Mouse (Mus musculus) hindbrain, embryonic 15.5 days (tissue): Measurements from ENCODE around the gene Grb2. TPM values are rescaled to one million over a fixed set of nuclear protein-coding genes. Genes with fewer than 3 reads are reported as not detected.
A peak's percentile ranks its signal among the peaks of the same experiment; 100 is the strongest.

ENCODE experiments used
- ATAC-seq: fragments of 200-750 bp; cut with Nextera tagmentation; 2 replicates; pipeline ENCODE4 v1.8.0; 2017; ENCODE audit warnings: low read depth, moderate number of reproducible peaks, moderate TSS enrichment; ENCODE audit not compliant: low FRiP score
- H3K27ac ChIP-seq: fragments of 300-500 bp; sonication (generic); replicated peaks from 2 replicates; pipeline ENCODE4 v1.5.1; 2015; ENCODE audit warnings: mild to moderate bottlenecking, inconsistent platforms
- H3K27me3 ChIP-seq: fragments of 300-500 bp; sonication (generic); 2 replicates; pipeline ENCODE4 v1.6.1; 2015; ENCODE audit warnings: control low read depth, inconsistent platforms
- H3K36me3 ChIP-seq: fragments of 300-500 bp; sonication (generic); 2 replicates; pipeline ENCODE4 v1.6.1; 2015; ENCODE audit warnings: control low read depth, inconsistent platforms
- H3K4me1 ChIP-seq: fragments of 300-500 bp; sonication (generic); replicated peaks from 2 replicates; pipeline ENCODE4 v1.6.1; 2015; ENCODE audit warnings: control low read depth, inconsistent platforms
- H3K4me2 ChIP-seq: fragments of 300-500 bp; sonication (generic); 2 replicates; pipeline ENCODE4 v1.6.1; 2015; ENCODE audit warnings: moderate library complexity, mild to moderate bottlenecking, inconsistent platforms
- H3K4me3 ChIP-seq: fragments of 300-500 bp; sonication (generic); 2 replicates; pipeline ENCODE4 v1.5.1; 2015; ENCODE audit warnings: mild to moderate bottlenecking, inconsistent platforms
- H3K9ac ChIP-seq: fragments of 300-500 bp; sonication (generic); 2 replicates; pipeline ENCODE4 v1.6.1; 2015; ENCODE audit warnings: inconsistent platforms
- H3K9me3 ChIP-seq: fragments of 300-500 bp; sonication (generic); 2 replicates; pipeline ENCODE4 v1.6.1; 2016; ENCODE audit warnings: control low read depth, inconsistent platforms
- WGBS: fragments of 180-500 bp; shearing (Covaris S2); methylation state at CpG from one replicate; pipeline ENCODE4 v1.1.7; 2015; 5-methylcytosine and 5-hydroxymethylcytosine counted together
- polyA plus RNA-seq: library from polyadenylated mRNA; unstranded; fragments of >200 nt; fragmentation: Nextera tagmentation; extraction: Ambion mirVana; gene quantifications from 2 replicates; pipeline ENCODE4 v1.2.1, GENCODE M21; 2015

The Grb2 gene
- polyA plus RNA-seq, 1 experiment from 2014 or later = 190 TPM

DNA sequence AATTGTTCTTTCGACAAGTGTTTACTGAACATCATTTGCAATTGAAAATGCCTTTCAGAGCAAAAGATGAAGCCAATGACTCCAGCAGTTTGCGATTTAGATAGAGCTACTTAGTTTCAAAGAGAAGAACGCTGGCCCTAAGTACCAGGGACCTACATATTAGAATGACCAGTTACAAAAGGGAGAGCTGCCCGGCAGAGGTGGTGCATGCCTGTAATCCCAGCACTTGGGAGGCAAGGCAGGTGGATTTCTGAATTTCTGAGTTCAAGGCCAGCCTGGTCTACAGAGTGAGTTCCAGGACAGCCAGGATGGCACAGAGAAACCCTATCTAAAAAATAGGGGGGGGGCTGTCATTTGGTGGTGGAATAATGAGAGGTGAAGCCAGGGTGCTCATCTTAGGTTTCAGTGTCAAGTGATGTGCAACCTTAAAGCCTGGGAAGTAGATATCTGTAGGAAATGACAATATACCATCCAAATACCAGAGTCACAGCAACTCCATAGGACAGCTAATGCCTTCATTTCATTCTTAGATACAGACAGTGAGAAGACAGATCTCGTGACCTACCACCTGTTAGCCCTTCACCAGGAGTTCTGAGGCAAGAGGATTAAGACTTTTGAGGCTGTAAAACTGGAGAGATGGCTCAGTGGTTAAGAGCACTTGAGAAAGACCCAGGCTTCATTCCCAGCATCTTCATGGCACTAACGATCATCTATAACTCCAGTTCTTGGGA, 1.6 kb upstream of the Grb2 start:
- Histone ChIP-seq H3K27me3 (no peaks in the 10 kb centered on the region), H3K9ac (peak overlapping the region; percentile 54), H3K4me2 (peak overlapping the region; percentile 93), H3K4me3 (peak overlapping the region; percentile 81), H3K9me3 (no peaks in the 10 kb centered on the region), H3K27ac (peak overlapping the region; percentile 96), H3K36me3 (no peaks in the 10 kb centered on the region), H3K4me1 (peaks cover 29% of the 10 kb centered on the region)
- WGBS = 55% methylated on average over 6 of the region's 6 CpGs
- no peak for ATAC-seq

DNA sequence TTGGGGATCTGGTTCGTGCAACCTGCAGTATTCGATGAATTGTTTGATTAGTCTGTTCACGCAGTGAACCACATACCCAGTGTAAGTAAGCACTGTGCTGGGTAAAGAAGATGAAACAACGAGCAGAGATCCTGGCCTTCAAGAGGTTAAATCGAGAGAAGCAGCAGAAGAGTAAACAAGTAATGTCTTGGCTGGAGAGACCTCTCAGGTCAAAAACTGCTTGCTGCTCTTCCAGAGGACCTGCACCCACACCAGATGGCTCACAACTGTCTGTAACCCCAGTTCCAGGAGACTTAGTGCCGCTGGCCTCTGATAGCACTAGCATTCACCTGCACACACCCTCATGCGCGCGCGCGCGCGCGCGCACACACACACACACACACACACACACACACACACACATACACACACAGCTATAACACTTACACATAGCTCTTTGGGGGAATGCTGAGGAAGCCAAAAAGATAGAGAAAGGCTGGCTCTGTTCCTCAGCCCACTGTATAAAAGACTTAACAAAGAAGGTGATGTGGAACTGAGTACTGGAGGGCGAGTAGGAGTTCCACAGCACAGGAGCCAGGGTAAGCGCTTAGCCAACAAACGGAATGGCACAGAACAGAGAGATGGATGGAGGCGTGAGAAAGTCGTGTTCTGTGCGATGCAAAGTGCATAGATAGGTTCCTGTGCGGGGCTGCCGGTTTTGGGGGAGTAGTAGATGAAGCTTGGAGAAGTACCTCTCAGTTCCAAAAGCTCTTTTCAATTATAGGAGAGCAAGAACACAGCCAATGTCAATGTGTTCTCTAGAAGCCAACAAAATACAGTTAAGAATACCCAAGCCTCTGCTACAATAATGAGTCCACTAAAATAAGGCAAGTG, 795 bp upstream of the Grb2 start:
- Histone ChIP-seq H3K4me3 (peak overlapping the region; percentile 81), H3K4me1 (peaks cover 29% of the 10 kb centered on the region), H3K9ac (peak overlapping the region; percentile 54), H3K9me3 (no peaks in the 10 kb centered on the region), H3K36me3 (no peaks in the 10 kb centered on the region), H3K27me3 (no peaks in the 10 kb centered on the region), H3K27ac (peak overlapping the region; percentile 96), H3K4me2 (peak overlapping the region; percentile 93)
- peak; percentile 84 for ATAC-seq
- 1% methylated on average over 23 of the region's 23 CpGs for WGBS

DNA sequence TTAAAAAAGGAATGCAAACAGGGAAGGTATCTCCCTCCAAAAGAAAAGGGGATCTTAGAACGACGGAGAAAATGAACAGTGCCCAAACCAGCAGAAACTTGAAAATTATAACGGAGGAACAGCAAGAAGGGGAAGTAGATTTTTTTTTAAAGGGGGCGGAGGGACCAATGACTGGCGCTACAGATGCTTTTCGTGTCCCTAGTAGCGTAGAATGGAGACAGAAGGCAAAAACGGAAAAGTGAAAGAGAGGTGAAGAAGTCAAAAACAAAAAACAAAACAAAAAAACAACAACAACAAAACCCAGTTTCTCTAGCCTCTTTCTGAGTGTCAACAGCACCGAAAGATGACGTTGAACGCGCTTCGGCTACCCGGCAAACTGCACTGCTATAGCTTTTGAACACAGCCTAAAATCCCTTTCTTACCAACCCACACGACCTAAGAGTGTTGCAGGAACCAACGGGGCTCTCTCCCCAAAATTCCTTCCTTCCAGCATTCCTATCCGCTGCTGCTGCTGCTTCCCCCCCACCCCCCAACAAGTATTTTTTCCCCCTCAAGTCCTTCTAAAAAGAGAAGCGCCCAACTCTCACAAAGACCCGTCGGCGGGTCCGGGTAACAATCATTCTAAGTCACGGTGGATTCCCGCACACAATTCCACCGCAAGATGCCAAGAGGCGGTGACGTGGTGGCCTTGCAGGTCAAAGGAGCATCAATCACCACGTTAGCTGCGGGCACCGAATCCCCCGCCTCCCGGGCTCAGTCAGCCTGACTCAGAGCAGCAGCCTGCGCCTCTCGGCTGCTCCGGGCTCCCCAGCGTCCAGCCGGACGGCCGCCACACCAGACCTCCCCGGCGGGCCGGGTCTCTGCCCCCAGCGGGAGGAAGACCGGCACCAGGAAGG, 836 bp downstream of the Grb2 start:
- Histone ChIP-seq H3K27me3 (no peaks in the 10 kb centered on the region), H3K4me1 (peaks cover 29% of the 10 kb centered on the region), H3K9me3 (no peaks in the 10 kb centered on the region), H3K9ac (peak overlapping the region; percentile 92), H3K27ac (peak overlapping the region; percentile 96), H3K4me2 (peak overlapping the region; percentile 93), H3K36me3 (no peaks in the 10 kb centered on the region), H3K4me3 (peak overlapping the region; percentile 81)
- peak; percentile 58 for ATAC-seq
- under 1% methylated on average over 42 of the region's 44 CpGs for WGBS

DNA sequence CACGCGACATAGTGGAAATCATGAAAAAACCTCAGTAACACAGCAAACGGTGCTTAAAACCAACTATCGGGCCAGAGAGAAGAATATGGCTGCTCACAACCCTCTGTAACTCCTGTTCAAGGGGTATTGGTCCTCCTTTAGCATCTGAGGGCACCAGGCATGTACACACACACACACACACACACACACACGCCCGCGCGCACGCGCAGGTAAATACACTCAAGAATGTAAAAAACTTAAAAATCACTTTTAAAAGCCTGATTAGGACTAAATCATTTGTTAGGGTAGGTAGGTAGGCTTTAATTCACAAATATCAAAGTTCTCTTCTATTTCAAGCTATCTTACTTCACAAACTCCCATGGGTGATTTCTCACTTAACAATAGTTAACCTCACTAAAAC, 1.8 kb downstream of the Grb2 start:
- H3K4me1 ChIP-seq = peaks cover 29% of the 10 kb centered on the region
- WGBS = 93% methylated on average over 10 of the region's 10 CpGs
- peak overlapping the region; percentile 22; the same call in 1 of the 2 replicates for H3K9ac ChIP-seq
- ATAC-seq = no peak
- H3K27ac ChIP-seq = no peak overlapping the region; the same call in 1 of the 2 replicates
- no peaks in the 10 kb centered on the region for H3K9me3 ChIP-seq
- peak overlapping the region; percentile 93 for H3K4me2 ChIP-seq
- no peaks in the 10 kb centered on the region for H3K27me3 ChIP-seq
- H3K4me3 ChIP-seq = peak overlapping the region; percentile 81
- H3K36me3 ChIP-seq = no peaks in the 10 kb centered on the region

DNA sequence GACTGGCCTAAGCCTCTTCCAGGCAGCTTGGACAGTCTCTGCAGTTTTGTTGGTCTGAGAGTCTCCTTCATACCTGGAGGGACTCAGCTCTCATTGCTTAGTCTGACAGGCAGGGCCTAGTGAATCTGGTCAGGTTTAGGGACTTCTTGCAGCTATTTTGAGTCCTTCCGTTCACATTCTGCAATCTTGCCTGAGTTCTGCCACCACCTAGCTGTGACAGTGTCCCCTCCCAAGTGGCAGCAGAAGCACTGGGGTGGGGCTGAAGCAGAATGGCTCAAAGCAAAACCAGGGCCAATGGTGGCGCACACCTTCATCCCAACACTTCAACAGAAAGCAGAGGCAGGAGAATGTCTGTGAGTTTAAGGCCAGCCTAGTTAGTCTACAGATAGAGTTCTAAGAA, 2.8 kb downstream of the Grb2 start:
- H3K36me3 ChIP-seq = no peaks in the 10 kb centered on the region
- no peak overlapping the region for H3K4me2 ChIP-seq
- WGBS = 77% methylated on average over 2 of the region's 2 CpGs
- H3K9ac ChIP-seq = no peak overlapping the region
- H3K27ac ChIP-seq = no peak overlapping the region
- no peak overlapping the region for H3K4me3 ChIP-seq
- peaks cover 30% of the 10 kb centered on the region for H3K4me1 ChIP-seq
- no peaks in the 10 kb centered on the region for H3K9me3 ChIP-seq
- no peak for ATAC-seq
- H3K27me3 ChIP-seq = no peaks in the 10 kb centered on the region

DNA sequence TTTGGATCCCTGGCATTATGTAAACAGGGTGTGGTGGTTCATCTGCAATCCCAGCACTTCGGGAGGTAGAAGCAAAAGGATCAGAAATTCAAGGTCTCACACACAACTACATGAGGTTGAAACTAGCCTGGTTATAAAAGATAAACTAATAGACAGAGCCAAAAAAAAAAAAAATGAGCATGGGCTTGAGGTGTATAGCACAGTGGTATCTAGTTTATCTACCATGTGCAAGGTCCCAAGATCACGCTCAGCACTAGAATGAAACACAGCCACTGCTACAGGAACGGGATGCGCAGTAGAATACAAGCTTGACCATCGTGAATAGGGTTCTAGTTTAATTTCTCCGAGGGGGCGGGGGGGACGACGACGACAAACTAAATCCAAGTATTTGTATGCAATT, 3.7 kb downstream of the Grb2 start:
- no peak for ATAC-seq

DNA sequence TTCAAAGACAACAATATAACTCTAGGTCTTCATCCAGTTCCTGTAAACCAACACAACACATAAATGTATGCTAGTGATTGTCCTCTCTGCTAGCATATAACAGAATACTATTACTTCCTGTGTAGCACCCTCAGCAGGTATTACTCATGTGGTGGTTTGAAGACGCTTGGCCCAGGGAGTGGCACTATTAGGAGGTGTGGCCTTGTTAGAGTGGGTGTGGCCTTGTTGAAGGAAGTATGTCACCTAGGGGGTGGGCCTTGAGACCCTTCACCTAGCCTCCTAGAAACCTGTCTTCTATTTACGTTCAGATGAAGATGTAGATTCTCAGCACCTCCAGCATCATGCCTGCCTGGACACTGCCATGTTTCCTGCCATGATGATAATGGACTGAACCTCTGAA, 4.9 kb downstream of the Grb2 start:
- no peak overlapping the region for H3K4me2 ChIP-seq
- 89% methylated on average over 2 of the region's 2 CpGs for WGBS
- H3K27ac ChIP-seq = no peak overlapping the region
- H3K27me3 ChIP-seq = no peaks in the 10 kb centered on the region
- H3K9ac ChIP-seq = no peak overlapping the region
- ATAC-seq = no peak
- H3K36me3 ChIP-seq = no peaks in the 10 kb centered on the region
- H3K9me3 ChIP-seq = no peaks in the 10 kb centered on the region
- H3K4me1 ChIP-seq = peaks cover 34% of the 10 kb centered on the region
- no peak overlapping the region for H3K4me3 ChIP-seq

More for the DNA sequence above, 3.7 kb downstream of the Grb2 start:
- H3K27ac ChIP-seq = no peak overlapping the region
- H3K27me3 ChIP-seq = no peaks in the 10 kb centered on the region
- no peak overlapping the region for H3K9ac ChIP-seq
- no peaks in the 10 kb centered on the region for H3K36me3 ChIP-seq
- no peak overlapping the region for H3K4me2 ChIP-seq
- peaks cover 31% of the 10 kb centered on the region for H3K4me1 ChIP-seq
- H3K4me3 ChIP-seq = no peak overlapping the region
- H3K9me3 ChIP-seq = no peaks in the 10 kb centered on the region
- 94% methylated on average over 10 of the region's 10 CpGs for WGBS

DNA sequence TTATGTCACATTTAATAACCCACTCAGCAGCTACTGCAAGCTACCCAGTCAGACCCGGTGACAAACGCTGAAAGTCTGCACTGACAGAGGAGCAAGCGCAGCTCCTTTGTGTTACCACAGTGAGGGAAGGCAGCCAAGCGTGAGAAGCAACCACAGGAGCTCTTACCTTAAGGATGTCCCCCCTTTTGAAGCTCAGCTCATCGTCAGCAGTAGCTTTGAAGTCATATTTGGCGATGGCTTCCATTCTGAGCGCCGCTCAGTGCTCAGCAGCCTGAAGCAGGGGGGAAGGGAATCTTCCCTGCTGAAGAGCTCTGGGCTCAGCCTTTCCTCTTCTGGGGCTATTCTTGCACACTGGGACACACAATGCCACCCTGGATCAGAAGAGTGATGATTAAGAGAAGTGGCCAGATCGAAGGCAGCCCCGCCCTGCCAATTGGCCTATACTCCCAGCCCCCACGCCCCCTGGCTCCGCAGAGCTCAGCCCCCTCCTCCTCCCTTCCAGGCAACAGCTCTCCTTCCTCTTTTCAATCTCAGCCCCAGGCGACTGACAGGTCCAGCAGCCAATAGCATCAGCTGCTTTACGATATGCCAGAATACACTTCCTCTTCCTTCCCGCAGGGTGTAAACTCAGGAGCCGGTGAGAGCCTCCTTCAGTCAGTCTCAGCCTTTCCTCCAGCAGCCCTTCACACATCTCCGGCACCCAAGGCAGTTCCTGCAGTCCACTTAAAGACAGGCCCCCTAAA, 9.2 kb downstream of the Grb2 start:
- H3K36me3 ChIP-seq = 0 out of 2 replicates have a peak, but pooled peaks cover 8% of the 10 kb centered on the region
- peak overlapping the region; percentile 96 for H3K4me2 ChIP-seq
- H3K9me3 ChIP-seq = no peaks in the 10 kb centered on the region
- WGBS = 3% methylated on average over 17 of the region's 17 CpGs
- H3K4me3 ChIP-seq = peak overlapping the region; percentile 77
- peaks cover 51% of the 10 kb centered on the region for H3K4me1 ChIP-seq
- H3K27ac ChIP-seq = peak overlapping the region; percentile 95
- H3K9ac ChIP-seq = peak overlapping the region; percentile 78
- no peaks in the 10 kb centered on the region for H3K27me3 ChIP-seq
- peak; percentile 97 for ATAC-seq

DNA sequence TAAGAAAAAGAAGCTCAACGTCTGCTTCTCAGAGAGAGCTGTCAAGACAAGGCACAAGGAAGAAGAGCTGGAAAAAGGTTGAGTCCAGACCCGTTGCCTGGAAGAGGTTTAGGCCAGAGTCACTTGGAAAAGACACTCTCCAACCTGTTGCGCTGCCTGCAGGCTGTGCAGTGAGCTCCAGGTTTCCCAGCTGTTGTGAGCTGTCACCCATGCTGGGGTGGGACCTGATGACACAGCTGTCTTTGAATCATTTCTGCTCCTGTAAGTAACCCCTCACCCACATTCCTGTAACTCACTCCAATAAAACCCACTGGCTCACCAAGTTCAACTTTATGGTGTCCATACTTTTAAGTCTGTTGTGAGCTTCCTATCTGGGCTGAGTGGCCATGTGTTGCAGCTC, 10.7 kb downstream of the Grb2 start:
- Histone ChIP-seq H3K9me3 (no peaks in the 10 kb centered on the region), H3K4me1 (peaks cover 57% of the 10 kb centered on the region), H3K4me3 (peak overlapping the region; percentile 77), H3K27ac (no peak overlapping the region), H3K27me3 (no peaks in the 10 kb centered on the region), H3K36me3 (0 out of 2 replicates have a peak, but pooled peaks cover 8% of the 10 kb centered on the region), H3K9ac (0 out of 2 replicates have a peak overlapping the region, but pooled peaks have one; percentile 78), H3K4me2 (peak overlapping the region; percentile 96)
- no peak for ATAC-seq
- WGBS = 89% methylated on average over 3 of the region's 3 CpGs

DNA sequence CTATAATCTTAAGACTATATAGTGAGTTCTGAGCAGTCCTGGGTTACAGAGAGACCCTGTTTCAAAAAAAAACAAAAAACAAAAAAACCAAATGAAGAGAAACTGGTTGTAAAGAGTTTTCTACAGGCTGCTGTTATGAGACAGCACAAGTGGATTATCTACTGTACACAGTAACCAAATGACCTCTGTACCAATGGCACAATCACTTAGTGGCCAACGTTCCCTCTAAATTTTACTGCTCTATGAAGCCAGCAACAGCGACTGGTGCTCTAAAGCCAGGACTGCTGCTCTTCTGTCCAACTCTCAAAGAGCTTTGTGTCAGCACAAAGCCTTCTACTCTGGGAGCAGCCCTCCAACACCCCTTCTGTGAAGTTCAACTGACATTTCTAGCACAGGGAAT, 11.3 kb downstream of the Grb2 start:
- no peak overlapping the region for H3K4me3 ChIP-seq
- WGBS = 83% methylated on average over 2 of the region's 2 CpGs
- H3K9me3 ChIP-seq = no peaks in the 10 kb centered on the region
- no peaks in the 10 kb centered on the region for H3K27me3 ChIP-seq
- no peak overlapping the region for H3K27ac ChIP-seq
- H3K4me1 ChIP-seq = peaks cover 59% of the 10 kb centered on the region
- no peak overlapping the region for H3K9ac ChIP-seq
- no peak for ATAC-seq
- H3K4me2 ChIP-seq = peak overlapping the region; percentile 96
- H3K36me3 ChIP-seq = 0 out of 2 replicates have a peak, but pooled peaks cover 8% of the 10 kb centered on the region

DNA sequence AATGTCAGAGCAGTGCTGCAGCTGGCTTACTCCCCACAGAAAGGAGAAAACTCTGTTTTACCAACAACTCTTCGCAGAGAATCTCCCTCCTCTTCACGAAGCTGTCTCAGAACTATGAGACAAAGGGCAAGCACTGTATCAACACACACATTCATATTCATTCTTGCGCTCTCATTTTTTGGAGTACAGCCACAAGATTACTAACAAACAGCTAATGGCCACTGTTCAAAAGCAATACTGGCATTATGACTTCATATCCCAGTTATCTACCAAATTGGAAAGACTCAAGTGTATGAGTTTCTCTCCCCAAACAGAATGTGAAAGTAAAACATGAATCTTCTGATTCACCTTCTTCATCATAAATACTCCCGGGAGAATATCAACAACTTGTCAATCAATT, 11.9 kb downstream of the Grb2 start:
- Histone ChIP-seq H3K4me2 (no peak overlapping the region), H3K4me1 (peaks cover 60% of the 10 kb centered on the region)

More for the DNA sequence above, 11.9 kb downstream of the Grb2 start:
- H3K9ac ChIP-seq = no peak overlapping the region
- no peak overlapping the region for H3K27ac ChIP-seq
- H3K36me3 ChIP-seq = 0 out of 2 replicates have a peak, but pooled peaks cover 8% of the 10 kb centered on the region
- ATAC-seq = no peak
- H3K27me3 ChIP-seq = no peaks in the 10 kb centered on the region
- H3K4me3 ChIP-seq = no peak overlapping the region
- no peaks in the 10 kb centered on the region for H3K9me3 ChIP-seq
- 87% methylated on average over 4 of the region's 4 CpGs for WGBS
